Mouse (Mus musculus) embryonic fibroblast, embryonic 13.5 days (primary cell): ENCODE results near the gene Prr14.

Experiments used
- CTCF ChIP-seq: IDR thresholded peaks from 2 replicates; pipeline ENCODE4 v1.5.1; 2011; ENCODE audit warnings: mild to moderate bottlenecking, control low read depth, low read length, moderate library complexity, borderline replicate concordance; ENCODE audit not compliant: insufficient read depth
- POLR2A ChIP-seq: IDR thresholded peaks from 2 replicates; pipeline ENCODE4 v1.6.1; 2011; ENCODE audit warnings: low read depth, mild to moderate bottlenecking, control low read depth, low read length, moderate library complexity

DNA sequence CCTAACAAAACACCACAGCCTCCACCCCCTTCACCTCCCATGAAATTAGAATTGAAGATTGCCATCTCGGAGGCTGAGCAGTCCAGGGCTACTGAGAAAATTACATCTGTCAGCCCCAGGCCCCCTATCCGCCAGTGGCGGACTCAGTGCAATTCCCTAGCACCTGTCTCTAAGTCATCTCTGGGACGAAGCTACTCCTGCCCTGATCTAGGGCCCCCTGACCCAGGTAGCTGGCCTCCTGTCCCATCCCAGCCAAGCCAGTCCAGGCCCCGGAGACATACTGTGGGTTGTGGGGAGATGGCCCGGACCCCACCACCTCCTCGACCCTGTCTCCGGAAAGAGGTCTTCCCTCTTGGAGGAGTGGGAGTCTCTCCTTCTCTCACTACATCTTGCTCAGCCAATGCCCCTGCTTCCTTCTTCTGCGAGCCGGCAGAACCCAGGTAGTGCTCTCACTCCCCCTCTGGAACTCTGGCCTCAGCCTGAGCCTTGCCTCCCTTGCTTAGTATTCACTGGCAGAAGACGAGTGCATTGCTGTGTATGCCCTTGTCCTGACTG is 15.9 kb downstream of the Prr14 start:
- no peak for TF ChIP-seq CTCF
- TF ChIP-seq POLR2A, result no peak
